Mouse (Mus musculus): Measurements from ENCODE around the gene Treh. TPM values are rescaled to one million over a fixed set of nuclear protein-coding genes. Genes with fewer than 3 reads are reported as not detected.

Gene Treh
- polyA plus RNA-seq, 1 experiment from 2014 or later = not detected

- Histone ChIP-seq H3K36me3 (ENCODE audit: insufficient read depth) (peaks cover 35% of the 10 kb centered on the region), H3K4me1 (ENCODE audit: insufficient read depth) (no peaks in the 10 kb centered on the region), H3K9ac (no peak overlapping the region), H3K9me3 (ENCODE audit: low read depth, low read length) (no peaks in the 10 kb centered on the region), H3K4me2 (no peak overlapping the region), H3K27me3 (ENCODE audit: insufficient read depth, low read length) (no peaks in the 10 kb centered on the region), H3K4me3 (ENCODE audit: low read depth, low read length) (no peak overlapping the region), H3K27ac (ENCODE audit: low read depth) (no peak overlapping the region)
- DNase-seq (no peak), ATAC-seq (ENCODE audit: insufficient read depth) (no peak)
- 97% methylated on average over 2 of the region's 2 CpGs for WGBS
- no peak for TF ChIP-seq CTCF (IDR thresholded peaks at IDR 0.05; ENCODE audit: low read depth)
Measured at GRCm38 (mm10) chr9:44641616-44642015, 31.4 kb upstream of the Treh start.

GRCm38 (mm10) chr9:44643103-44643502 lies 29.9 kb upstream of the Treh start:
- ATAC-seq (ENCODE audit: insufficient read depth) = no peak

GRCm38 (mm10) chr9:44644186-44644585 lies 28.8 kb upstream of the Treh start:
- 84% methylated on average over 2 of the region's 2 CpGs for WGBS
- Histone ChIP-seq H3K9me3 (ENCODE audit: low read depth, low read length) (no peaks in the 10 kb centered on the region), H3K36me3 (ENCODE audit: insufficient read depth) (peaks cover 10% of the 10 kb centered on the region; the same call in 1 of the 2 replicates), H3K4me3 (ENCODE audit: low read depth, low read length) (no peak overlapping the region), H3K27me3 (ENCODE audit: insufficient read depth, low read length) (no peaks in the 10 kb centered on the region), H3K4me1 (ENCODE audit: insufficient read depth) (no peaks in the 10 kb centered on the region), H3K9ac (no peak overlapping the region), H3K4me2 (no peak overlapping the region), H3K27ac (ENCODE audit: low read depth) (no peak overlapping the region)
- TF ChIP-seq CTCF (IDR thresholded peaks at IDR 0.05; ENCODE audit: low read depth) = no peak
- ATAC-seq (ENCODE audit: insufficient read depth) = no peak
- DNase-seq = no peak

More at GRCm38 (mm10) chr9:44643103-44643502, 29.9 kb upstream of the Treh start:
- 93% methylated on average over 7 of the region's 7 CpGs for WGBS
- no peaks in the 10 kb centered on the region for H3K4me1 ChIP-seq (ENCODE audit: insufficient read depth)
- DNase-seq = no peak
- no peak overlapping the region for H3K4me3 ChIP-seq (ENCODE audit: low read depth, low read length)
- TF ChIP-seq CTCF (IDR thresholded peaks at IDR 0.05; ENCODE audit: low read depth) = no peak
- peaks cover 21% of the 10 kb centered on the region; the same call in 1 of the 2 replicates for H3K36me3 ChIP-seq (ENCODE audit: insufficient read depth)
- no peak overlapping the region for H3K4me2 ChIP-seq
- no peaks in the 10 kb centered on the region for H3K27me3 ChIP-seq (ENCODE audit: insufficient read depth, low read length)
- no peaks in the 10 kb centered on the region for H3K9me3 ChIP-seq (ENCODE audit: low read depth, low read length)
- no peak overlapping the region for H3K9ac ChIP-seq
- H3K27ac ChIP-seq (ENCODE audit: low read depth) = no peak overlapping the region

- DNase-seq (peak; percentile 60), ATAC-seq (ENCODE audit: insufficient read depth) (no peak; the same call in 1 of the 2 replicates)
- 45% methylated on average over 5 of the region's 5 CpGs for WGBS
- Histone ChIP-seq H3K9ac (no peak overlapping the region), H3K4me1 (ENCODE audit: insufficient read depth) (no peaks in the 10 kb centered on the region), H3K4me3 (ENCODE audit: low read depth, low read length) (no peak overlapping the region), H3K27ac (ENCODE audit: low read depth) (no peak overlapping the region), H3K27me3 (ENCODE audit: insufficient read depth, low read length) (no peaks in the 10 kb centered on the region), H3K4me2 (no peak overlapping the region), H3K9me3 (ENCODE audit: low read depth, low read length) (no peaks in the 10 kb centered on the region), H3K36me3 (ENCODE audit: insufficient read depth) (peaks cover 3% of the 10 kb centered on the region; the same call in 1 of the 2 replicates)
- TF ChIP-seq CTCF (IDR thresholded peaks at IDR 0.05; ENCODE audit: low read depth) = peak; percentile 4; the same call in 1 of the 2 replicates
Measured at GRCm38 (mm10) chr9:44645481-44645880, 27.6 kb upstream of the Treh start.

GRCm38 (mm10) chr9:44645924-44646323 lies 27.1 kb upstream of the Treh start:
- peak; percentile 23 for DNase-seq
- Histone ChIP-seq H3K27ac (ENCODE audit: low read depth) (no peak overlapping the region), H3K4me1 (ENCODE audit: insufficient read depth) (no peaks in the 10 kb centered on the region), H3K9me3 (ENCODE audit: low read depth, low read length) (no peaks in the 10 kb centered on the region), H3K36me3 (ENCODE audit: insufficient read depth) (no peaks in the 10 kb centered on the region), H3K9ac (no peak overlapping the region), H3K4me3 (ENCODE audit: low read depth, low read length) (no peak overlapping the region), H3K27me3 (ENCODE audit: insufficient read depth, low read length) (no peaks in the 10 kb centered on the region), H3K4me2 (no peak overlapping the region)
- peak; percentile 36; the same call in 1 of the 2 replicates for ATAC-seq (ENCODE audit: insufficient read depth)
- no peak for TF ChIP-seq CTCF (IDR thresholded peaks at IDR 0.05; ENCODE audit: low read depth)
- 55% methylated on average over 15 of the region's 15 CpGs for WGBS

- TF ChIP-seq CTCF (IDR thresholded peaks at IDR 0.05; ENCODE audit: low read depth) = no peak
- Histone ChIP-seq H3K4me3 (ENCODE audit: low read depth, low read length) (no peak overlapping the region), H3K4me1 (ENCODE audit: insufficient read depth) (no peaks in the 10 kb centered on the region), H3K36me3 (ENCODE audit: insufficient read depth) (no peaks in the 10 kb centered on the region), H3K27me3 (ENCODE audit: insufficient read depth, low read length) (no peaks in the 10 kb centered on the region), H3K4me2 (no peak overlapping the region), H3K27ac (ENCODE audit: low read depth) (no peak overlapping the region), H3K9me3 (ENCODE audit: low read depth, low read length) (no peaks in the 10 kb centered on the region), H3K9ac (no peak overlapping the region)
- DNase-seq (no peak), ATAC-seq (ENCODE audit: insufficient read depth) (no peak)
- 79% methylated on average over 6 of the region's 6 CpGs for WGBS
Measured at GRCm38 (mm10) chr9:44646366-44646765, 26.7 kb upstream of the Treh start.

GRCm38 (mm10) chr9:44647026-44647425 lies 26.0 kb upstream of the Treh start:
- Histone ChIP-seq H3K4me3 (ENCODE audit: low read depth, low read length) (no peak overlapping the region), H3K9me3 (ENCODE audit: low read depth, low read length) (no peaks in the 10 kb centered on the region), H3K27ac (ENCODE audit: low read depth) (no peak overlapping the region), H3K9ac (no peak overlapping the region), H3K36me3 (ENCODE audit: insufficient read depth) (no peaks in the 10 kb centered on the region), H3K4me2 (no peak overlapping the region), H3K27me3 (ENCODE audit: insufficient read depth, low read length) (no peaks in the 10 kb centered on the region), H3K4me1 (ENCODE audit: insufficient read depth) (no peaks in the 10 kb centered on the region)
- ATAC-seq (ENCODE audit: insufficient read depth) (no peak), DNase-seq (no peak)
- WGBS = 85% methylated on average over 8 of the region's 8 CpGs
- no peak for TF ChIP-seq CTCF (IDR thresholded peaks at IDR 0.05; ENCODE audit: low read depth)

GRCm38 (mm10) chr9:44647656-44648055 lies 25.4 kb upstream of the Treh start:
- DNase-seq (no peak), ATAC-seq (ENCODE audit: insufficient read depth) (no peak)
- no peak overlapping the region for H3K9ac ChIP-seq
- no peaks in the 10 kb centered on the region for H3K36me3 ChIP-seq (ENCODE audit: insufficient read depth)
- no peaks in the 10 kb centered on the region for H3K9me3 ChIP-seq (ENCODE audit: low read depth, low read length)
- no peak overlapping the region for H3K4me2 ChIP-seq
- WGBS = 81% methylated on average over 4 of the region's 4 CpGs
- no peak overlapping the region for H3K4me3 ChIP-seq (ENCODE audit: low read depth, low read length)
- H3K27ac ChIP-seq (ENCODE audit: low read depth) = no peak overlapping the region
- no peaks in the 10 kb centered on the region for H3K4me1 ChIP-seq (ENCODE audit: insufficient read depth)
- no peak for TF ChIP-seq CTCF (IDR thresholded peaks at IDR 0.05; ENCODE audit: low read depth)
- no peaks in the 10 kb centered on the region for H3K27me3 ChIP-seq (ENCODE audit: insufficient read depth, low read length)

Measured in lung, embryonic 14.5 days (tissue).